ENCODE assay signal across 9 mouse cellular contexts in genomic region chr11:43270256-43270806, GRCm38 (mm10).
DNase-seq lines count a peak whose midpoint lies in the region; ATAC-seq lines count a peak whose summit lies in the region.
"Had no signal": no experiment of that assay in that cellular context is flagged by ENCODE, and none has a peak within 500 bp of the region (broad histone marks: within the 10 kb centered on the region; RNA-seq: fewer than 3 reads in every experiment).

No protein-coding gene starts in this region.

- no peaks in the 10 kb centered on the region for H3K27me3 ChIP-seq in hindbrain, embryonic 12.5 days
- H3K27me3 ChIP-seq in midbrain, embryonic 11.5 days (ENCODE audit: control insufficient read depth, insufficient read depth, low read length), result no peaks in the 10 kb centered on the region

- WGBS in hindbrain, embryonic 12.5 days, result 59% methylated on average over 10 of the region's 10 CpGs
- WGBS in midbrain, embryonic 11.5 days, result 42% methylated on average over 10 of the region's 10 CpGs

- no peak overlapping the region for H3K9ac ChIP-seq in hindbrain, embryonic 12.5 days
- H3K9ac ChIP-seq in midbrain, embryonic 11.5 days (ENCODE audit: low read length), result peak overlapping the region; percentile 30; the same call in 1 of the 2 replicates
- H3K9ac ChIP-seq: liver, postnatal 0 days had no signal

- no peak overlapping the region for H3K4me3 ChIP-seq in hindbrain, embryonic 12.5 days
- no peak overlapping the region for H3K4me3 ChIP-seq in midbrain, embryonic 11.5 days (ENCODE audit: low read depth, low read length)
- H3K4me3 ChIP-seq: heart, embryonic 10.5 days had no signal

- no peaks in the 10 kb centered on the region for H3K9me3 ChIP-seq in hindbrain, embryonic 12.5 days (replicated peaks)
- H3K9me3 ChIP-seq in midbrain, embryonic 11.5 days (ENCODE audit: control insufficient read depth, low read length), result no peaks in the 10 kb centered on the region
- H3K9me3 ChIP-seq: heart, embryonic 10.5 days had no signal

- no peaks in the 10 kb centered on the region for H3K36me3 ChIP-seq in hindbrain, embryonic 12.5 days
- no peaks in the 10 kb centered on the region for H3K36me3 ChIP-seq in midbrain, embryonic 11.5 days (ENCODE audit: control insufficient read depth, insufficient read depth, low read length)
- H3K36me3 ChIP-seq: heart, embryonic 10.5 days had no signal

- peak; percentile 15 for DNase-seq in right cerebral cortex, adult 18-20 months
- no peak for DNase-seq in right cerebral cortex, postnatal 25 days
- DNase-seq in midbrain, embryonic 11.5 days (ENCODE audit: low spot score, missing footprints), result peak; percentile 93
- DNase-seq in urinary bladder, postnatal 10 days (ENCODE audit: low spot score), result no peak
- DNase-seq in lung, postnatal 4 days, result no peak
- DNase-seq: liver, postnatal 0 days had no signal

- peak overlapping the region; percentile 30 for H3K4me2 ChIP-seq in hindbrain, embryonic 12.5 days (replicated peaks)
- peak overlapping the region; percentile 22; the same call in 1 of the 2 replicates for H3K4me2 ChIP-seq in midbrain, embryonic 11.5 days

- peaks cover 11% of the 10 kb centered on the region for H3K4me1 ChIP-seq in hindbrain, embryonic 12.5 days
- H3K4me1 ChIP-seq in midbrain, embryonic 11.5 days (ENCODE audit: control insufficient read depth, insufficient read depth, low read length), result peaks cover 14% of the 10 kb centered on the region
- H3K4me1 ChIP-seq: heart, embryonic 10.5 days had no signal

- peak; percentile 80 for ATAC-seq in hindbrain, embryonic 12.5 days (ENCODE audit: low FRiP score)
- ATAC-seq in midbrain, embryonic 11.5 days (ENCODE audit: low FRiP score), result peak; percentile 89
- no peak for ATAC-seq in megakaryocyte, adult 5-6 weeks (ENCODE audit: poor library complexity, severe bottlenecking)
- ATAC-seq: liver, postnatal 0 days had no signal

- peak overlapping the region; percentile 52; the same call in 1 of the 2 replicates for H3K27ac ChIP-seq in hindbrain, embryonic 12.5 days
- peak overlapping the region; percentile 65 for H3K27ac ChIP-seq in midbrain, embryonic 11.5 days (ENCODE audit: low read depth, low read length)
- H3K27ac ChIP-seq: heart, embryonic 10.5 days had no signal

Comparison
In these comparisons a context has a peak if more than half of its experiments do, and no peak if none do; other contexts are left out.
1. DNase-seq: peak in right cerebral cortex, adult 18-20 months (single experiment) and midbrain, embryonic 11.5 days (single experiment); none in right cerebral cortex, postnatal 25 days (single experiment), urinary bladder, postnatal 10 days (single experiment) and lung, postnatal 4 days (0 of 2).